Mouse (Mus musculus): ENCODE results near the gene Gdap1l1.

DNA sequence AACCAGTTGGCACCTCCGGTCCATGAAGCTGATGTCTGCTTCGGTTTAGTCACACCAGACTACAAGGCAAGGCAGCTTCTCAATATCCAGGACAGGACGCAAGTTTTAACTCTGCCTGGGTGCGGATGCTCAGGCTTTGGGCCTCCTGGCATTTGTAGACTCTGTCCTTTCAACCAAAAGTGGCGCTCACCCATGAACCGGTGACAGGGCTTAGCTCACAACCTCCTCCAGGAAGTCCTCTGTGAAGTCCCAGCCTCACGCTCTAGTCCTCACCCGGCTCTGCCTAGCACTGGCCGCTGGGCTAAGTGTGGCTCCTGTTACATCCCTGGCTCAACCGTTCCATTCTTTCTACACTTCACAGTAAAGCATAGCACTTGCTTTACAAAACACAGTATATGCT is 45.0 kb upstream of the Gdap1l1 start:
- no peak for TF ChIP-seq CTCF (IDR thresholded peaks at IDR 0.05; ENCODE audit: low read depth)
- no peak for TF ChIP-seq EP300 (IDR thresholded peaks at IDR 0.05; ENCODE audit: low read depth)
